Mouse (Mus musculus): ENCODE measurements around the gene Erh.

Gene Erh

GRCm38 (mm10) chr12:80615371-80616257 lies 28.5 kb downstream of the Erh start:
- DNase-seq (ENCODE audit: low read depth, low spot score): no peak

- no peak for DNase-seq (ENCODE audit: low read depth, low spot score)
Observed at GRCm38 (mm10) chr12:80612113-80612791, 31.9 kb downstream of the Erh start.

DNA sequence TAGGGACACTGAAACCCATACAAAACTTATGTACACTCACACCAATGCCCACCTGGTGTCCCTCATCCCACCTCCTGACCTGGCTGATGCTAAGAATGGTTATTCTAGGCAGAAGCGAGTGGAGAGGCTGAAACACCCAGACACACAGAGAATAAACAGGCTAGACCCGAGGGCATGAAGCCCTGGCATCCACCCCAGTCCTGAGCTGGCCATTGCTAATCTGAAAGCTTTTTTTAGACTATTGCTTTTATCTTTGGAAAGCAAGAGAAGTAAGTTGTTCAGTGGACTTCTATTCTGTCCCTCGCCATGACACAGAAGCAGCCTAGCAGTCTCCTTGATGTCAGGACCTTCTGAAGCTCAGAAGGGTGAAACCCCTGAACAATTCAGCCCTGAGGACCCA lies 34.2 kb downstream of the Erh start:
- DNase-seq (ENCODE audit: low read depth, low spot score): no peak

DNA sequence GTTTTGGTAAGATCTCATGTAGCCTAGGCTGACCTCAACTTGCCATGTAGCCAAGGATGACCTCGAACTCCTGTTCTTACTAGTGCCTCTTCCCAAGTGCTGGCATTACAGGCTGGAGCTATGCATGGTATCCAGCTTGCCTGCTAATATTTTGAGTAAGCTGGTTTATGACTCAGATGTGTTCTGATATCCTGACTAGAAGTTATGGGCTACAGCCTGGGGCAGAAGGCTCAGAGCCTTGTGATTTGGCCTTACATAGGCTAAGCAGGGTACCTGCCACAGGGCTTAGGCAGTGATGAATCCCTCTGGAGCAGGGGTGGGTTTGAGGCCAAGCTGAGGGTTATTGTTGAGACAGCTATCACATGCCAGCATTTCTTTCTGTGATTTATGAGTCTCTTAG lies 35.6 kb downstream of the Erh start:
- DNase-seq (ENCODE audit: low read depth, low spot score): no peak

DNA sequence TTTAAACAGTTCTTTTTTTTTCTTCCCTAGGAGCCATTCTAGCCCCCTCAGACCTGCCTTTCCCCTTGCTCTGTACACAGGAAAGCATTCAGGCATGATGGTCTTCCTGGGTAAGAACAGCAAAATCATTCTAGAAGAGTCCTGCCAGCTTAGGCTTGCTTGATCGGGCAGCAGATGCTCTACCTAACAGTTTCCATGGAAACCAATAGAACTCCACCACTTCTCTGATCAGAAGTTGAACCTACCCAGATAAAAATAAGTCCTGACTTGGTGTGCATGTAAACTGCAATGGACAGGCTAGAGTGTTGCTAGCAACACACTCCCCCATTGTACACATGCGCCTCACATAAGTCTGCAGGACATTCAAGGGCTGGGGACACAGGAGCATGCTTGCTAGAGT lies 39.9 kb downstream of the Erh start:
- no peak for DNase-seq (ENCODE audit: low read depth, low spot score)

GRCm38 (mm10) chr12:80603566-80603965 lies 40.6 kb downstream of the Erh start:
- no peak for DNase-seq (ENCODE audit: low read depth, low spot score)

DNA sequence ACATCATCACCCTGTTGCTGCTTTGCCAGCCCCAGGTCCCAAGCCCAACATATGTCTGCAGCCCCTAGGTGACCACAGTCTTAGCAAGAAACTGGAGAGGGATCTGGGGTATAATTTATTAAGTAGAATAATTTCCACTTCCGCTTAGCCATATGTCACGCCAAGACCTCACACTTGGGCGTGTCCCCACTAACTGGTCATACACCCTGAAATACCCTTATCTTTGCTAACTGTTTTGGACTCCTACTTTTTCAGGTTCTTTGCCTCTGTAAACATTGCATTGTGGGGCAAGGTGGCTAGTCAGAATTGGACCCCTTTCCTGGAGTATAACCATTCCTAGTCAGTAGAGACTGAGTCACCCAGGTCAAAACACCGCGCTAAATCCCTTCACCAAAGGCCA lies 41.7 kb downstream of the Erh start:
- no peak for DNase-seq (ENCODE audit: low read depth, low spot score)

GRCm38 (mm10) chr12:80601597-80602269 lies 42.4 kb downstream of the Erh start:
- no peak for DNase-seq (ENCODE audit: low read depth, low spot score)

DNA sequence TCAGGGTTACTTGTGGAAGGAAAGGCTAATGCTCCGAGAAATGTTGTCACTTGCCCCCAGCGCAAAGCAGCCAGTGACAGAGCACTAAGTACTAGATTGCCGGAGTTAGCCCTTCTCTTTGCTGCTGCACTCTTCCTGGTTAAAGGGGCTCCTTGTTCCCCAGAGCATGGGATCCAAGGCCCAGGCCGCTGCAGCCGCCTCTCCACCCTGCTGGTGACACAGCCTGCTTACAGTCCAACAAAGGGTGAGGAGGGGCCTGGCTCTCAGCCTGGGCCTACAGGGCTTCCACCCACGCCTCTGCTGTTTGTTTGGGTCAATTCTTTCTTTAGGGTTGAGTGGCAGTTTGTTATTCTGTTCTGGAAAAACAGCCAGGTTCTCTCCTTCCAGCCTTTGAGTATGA lies 45.4 kb downstream of the Erh start:
- DNase-seq (ENCODE audit: low read depth, low spot score): peak; percentile 28

GRCm38 (mm10) chr12:80598236-80598635 lies 45.9 kb downstream of the Erh start:
- DNase-seq (ENCODE audit: low read depth, low spot score): no peak

DNA sequence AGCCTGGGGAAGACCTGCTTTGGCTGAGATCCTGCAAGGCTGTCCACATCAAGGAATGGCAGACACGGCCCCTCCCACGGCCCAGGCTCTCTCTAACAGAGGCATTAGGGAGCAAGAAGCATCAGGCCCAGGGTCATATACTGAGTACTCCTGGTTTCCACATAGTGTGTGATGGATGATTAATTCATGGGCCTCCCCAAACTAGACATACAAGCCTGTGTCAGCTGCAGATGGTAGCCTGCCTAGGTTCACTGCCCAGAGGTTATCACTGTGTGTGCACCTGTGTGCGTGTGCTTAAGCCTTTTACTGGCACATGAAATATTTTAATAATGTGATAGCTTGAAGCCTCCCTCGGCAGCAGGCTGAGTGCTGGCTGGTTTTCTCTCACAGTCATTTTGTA lies 48.2 kb downstream of the Erh start:
- DNase-seq (ENCODE audit: low read depth, low spot score): no peak

DNA sequence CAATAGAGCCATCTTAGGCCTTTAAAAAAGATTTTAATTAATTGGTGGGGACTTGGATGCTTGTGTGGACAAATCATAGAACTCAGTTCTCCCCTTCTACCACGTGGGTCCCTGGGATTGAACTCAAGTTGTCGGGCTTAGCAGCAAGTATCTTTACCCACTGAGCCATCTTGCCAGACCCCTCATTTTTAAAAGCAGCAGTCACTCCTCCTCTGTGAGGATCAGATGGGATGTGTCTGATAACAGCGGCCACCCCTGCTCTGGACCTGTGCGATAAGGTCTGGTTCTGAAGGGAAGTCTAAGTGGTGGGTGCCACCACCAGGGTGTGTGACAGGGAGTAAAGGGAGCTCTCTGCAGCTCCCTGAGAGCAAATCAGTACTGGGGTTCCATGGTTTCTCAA lies 48.6 kb downstream of the Erh start:
- no peak for DNase-seq (ENCODE audit: low read depth, low spot score)

DNA sequence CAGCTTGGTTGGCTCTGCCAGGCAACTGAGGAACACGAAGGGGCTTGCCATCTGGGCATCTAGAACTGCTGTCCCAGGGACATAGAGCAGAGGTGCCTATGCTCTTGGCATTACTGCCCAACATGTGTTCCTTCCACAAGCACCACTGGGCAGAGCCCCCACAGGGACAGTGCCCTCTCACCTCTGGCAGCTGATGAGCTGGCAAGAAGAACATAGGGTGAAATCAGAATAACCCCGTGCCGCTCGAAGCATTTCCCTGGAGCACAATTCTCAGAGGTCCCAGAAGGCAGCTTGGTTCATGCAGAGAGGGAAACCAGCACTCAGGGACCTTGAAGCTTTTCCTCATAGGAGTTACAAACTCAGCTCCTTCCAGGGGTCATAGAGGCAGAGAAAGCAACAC lies 49.4 kb downstream of the Erh start:
- DNase-seq (ENCODE audit: low read depth, low spot score): no peak

DNA sequence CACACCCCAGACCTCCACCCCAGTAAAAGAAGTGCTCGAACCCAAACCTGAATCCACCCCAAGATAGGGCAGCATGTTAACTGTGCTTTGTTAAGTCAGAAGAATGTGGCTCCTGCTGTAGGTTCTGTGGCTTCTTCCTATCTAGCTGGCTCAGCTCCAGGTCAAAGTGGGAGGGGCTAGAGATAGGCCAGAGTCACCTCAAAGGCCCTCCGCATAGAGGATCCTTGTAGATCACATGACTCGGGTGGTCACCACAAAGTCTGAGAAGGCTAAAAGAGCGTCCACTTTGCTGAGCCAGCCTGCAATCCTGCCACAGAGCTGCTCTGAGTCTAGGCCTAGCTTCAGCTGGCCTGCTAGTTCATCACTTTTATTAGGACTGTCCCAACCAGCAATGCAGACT lies 50.0 kb downstream of the Erh start:
- no peak for DNase-seq (ENCODE audit: low read depth, low spot score)

DNA sequence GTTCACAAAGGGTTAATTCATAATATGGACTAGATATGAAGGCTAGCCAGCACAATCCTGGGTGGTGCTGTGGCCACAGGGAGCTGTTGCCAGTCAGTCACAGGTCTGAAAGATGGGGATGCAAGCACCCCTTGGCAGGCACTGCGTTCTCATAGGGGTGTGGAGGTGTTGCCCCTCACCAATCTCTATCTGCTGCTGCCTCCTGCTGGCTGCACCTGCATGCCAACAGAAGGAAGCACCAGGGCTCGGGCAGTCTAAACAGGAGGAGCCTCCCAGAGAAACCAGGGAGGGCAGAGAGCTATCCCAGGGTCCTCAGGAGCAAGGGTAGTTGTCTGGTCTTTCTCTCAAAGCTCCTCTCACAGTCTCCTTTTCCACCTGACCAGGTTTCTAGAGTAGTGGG lies 59.2 kb downstream of the Erh start:
- no peak for DNase-seq (ENCODE audit: low read depth, low spot score)
